Mouse (Mus musculus): Measurements from ENCODE around the gene Glra4.

DNA sequence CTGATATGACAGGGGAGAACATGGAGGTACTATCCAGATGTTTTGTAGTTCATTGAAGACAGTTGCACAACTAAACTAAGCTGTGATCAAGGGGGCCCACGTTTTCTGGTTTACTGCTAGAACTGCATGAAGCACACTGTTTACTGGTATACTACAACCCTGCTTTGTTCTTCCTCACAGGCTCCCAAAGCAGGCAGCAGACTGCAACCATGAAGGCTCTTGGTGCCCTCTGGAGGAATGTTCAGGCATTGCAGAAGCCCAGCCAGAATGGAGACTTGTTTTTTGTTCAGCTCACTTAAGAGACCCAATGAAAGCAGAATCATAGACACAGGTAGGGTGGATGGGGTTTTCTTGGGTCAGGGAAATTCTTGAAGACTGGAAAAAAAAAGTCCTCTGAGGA, 40.3 kb upstream of the Glra4 start:
- TF ChIP-seq CTCF (conservative IDR thresholded peaks at IDR 0.05; ENCODE audit: insufficient read depth, insufficient read length, low read depth, low read length), result peak; percentile 76
- no peak for TF ChIP-seq POLR2A (IDR thresholded peaks at IDR 0.05; ENCODE audit: low read depth, low read length)

Data from kidney, adult 2 months (tissue).